Comparison of ENCODE assay signal across 8 mouse cellular contexts in genomic region chr2:167313501-167314326, GRCm38 (mm10). TPM values are rescaled to one million over a fixed set of nuclear protein-coding genes. Genes with fewer than 3 reads are reported as not detected.
DNase-seq lines count a peak whose midpoint lies in the region; ATAC-seq and TF ChIP-seq lines count a peak whose summit lies in the region.

No protein-coding gene starts in this region.

- no peaks in the 10 kb centered on the region for H3K9me3 ChIP-seq in forebrain, embryonic 10.5 days
- H3K9me3 ChIP-seq in forebrain, embryonic 11.5 days (ENCODE audit: control insufficient read depth, low read length), result no peaks in the 10 kb centered on the region
- H3K9me3 ChIP-seq in hindbrain, embryonic 15.5 days, result no peaks in the 10 kb centered on the region

- no peak overlapping the region for H3K4me2 ChIP-seq in forebrain, embryonic 11.5 days (ENCODE audit: low read depth, low read length, severe bottlenecking)
- no peak overlapping the region for H3K4me2 ChIP-seq in hindbrain, embryonic 15.5 days

- H3K27ac ChIP-seq in forebrain, embryonic 10.5 days, result peak overlapping the region; percentile 35; the same call in 1 of the 2 replicates
- no peak overlapping the region for H3K27ac ChIP-seq in forebrain, embryonic 11.5 days (ENCODE audit: low read depth, low read length)
- H3K27ac ChIP-seq in hindbrain, embryonic 15.5 days (replicated peaks), result peak overlapping the region; percentile 54; the same call in 1 of the 2 replicates
- no peak overlapping the region for H3K27ac ChIP-seq in liver, adult 2 months (replicated peaks; ENCODE audit: insufficient read depth, low read depth, low read length)

- H3K79me2 ChIP-seq in liver, adult 2 months (ENCODE audit: control insufficient read depth, insufficient read depth, low read length), result peaks cover 35% of the 10 kb centered on the region; the same call in 1 of the 2 replicates

- peaks cover 11% of the 10 kb centered on the region for H3K36me3 ChIP-seq in forebrain, embryonic 10.5 days (replicated peaks)
- H3K36me3 ChIP-seq in forebrain, embryonic 11.5 days (ENCODE audit: control insufficient read depth, insufficient read depth, low read length), result no peaks in the 10 kb centered on the region
- no peaks in the 10 kb centered on the region for H3K36me3 ChIP-seq in hindbrain, embryonic 15.5 days
- peaks cover 4% of the 10 kb centered on the region; the same call in 1 of the 2 replicates for H3K36me3 ChIP-seq in liver, adult 2 months (ENCODE audit: control insufficient read depth, insufficient read depth, low read length)

- 80% methylated on average over 13 of the region's 13 CpGs for WGBS in forebrain, embryonic 10.5 days
- WGBS in forebrain, embryonic 11.5 days, result 78% methylated on average over 13 of the region's 13 CpGs
- WGBS in hindbrain, embryonic 15.5 days, result 62% methylated on average over 13 of the region's 13 CpGs
- 55% methylated on average over 13 of the region's 13 CpGs for WGBS in liver, adult 2 months

- TF ChIP-seq CTCF in liver, adult 2 months (IDR thresholded peaks at IDR 0.05; ENCODE audit: low read depth, low read length), result no peak

- no peak for DNase-seq in forebrain, embryonic 10.5 days (ENCODE audit: extremely low spot score, low spot score)
- DNase-seq in forebrain, embryonic 11.5 days (ENCODE audit: low spot score), result no peak
- peak; percentile 86 for DNase-seq in adrenal gland, postnatal 14 days
- DNase-seq in gastrocnemius, adult 18-20 months (ENCODE audit: low spot score), result peak; percentile 59
- DNase-seq in liver, adult 2 months (ENCODE audit: extremely low read depth, low read depth, low spot score), result peak; percentile 79
- peak; percentile 44 to 61 for DNase-seq in monocyte, adult 2 months (ENCODE audit: low read depth in 1 of 2, low spot score in 2 of 2)
- no peak for DNase-seq in layer of hippocampus, postnatal 25 days (ENCODE audit: extremely low spot score in 1 of 2, low spot score in 1 of 2)

- H3K4me1 ChIP-seq in forebrain, embryonic 10.5 days, result peaks cover 33% of the 10 kb centered on the region
- H3K4me1 ChIP-seq in forebrain, embryonic 11.5 days (replicated peaks; ENCODE audit: control insufficient read depth, insufficient read depth, low read length), result 0 out of 2 replicates have a peak, but pooled peaks cover 2% of the 10 kb centered on the region
- H3K4me1 ChIP-seq in hindbrain, embryonic 15.5 days (replicated peaks), result peaks cover 42% of the 10 kb centered on the region
- peaks cover 40% of the 10 kb centered on the region for H3K4me1 ChIP-seq in liver, adult 2 months (ENCODE audit: control insufficient read depth, insufficient read depth, low read length)

- H3K4me3 ChIP-seq in forebrain, embryonic 10.5 days, result no peak overlapping the region
- H3K4me3 ChIP-seq in forebrain, embryonic 11.5 days (ENCODE audit: low read depth, low read length), result no peak overlapping the region
- no peak overlapping the region for H3K4me3 ChIP-seq in hindbrain, embryonic 15.5 days
- H3K4me3 ChIP-seq in liver, adult 2 months (ENCODE audit: insufficient read depth, low read depth, low read length), result no peak overlapping the region

- H3K27me3 ChIP-seq in forebrain, embryonic 10.5 days (ENCODE audit: poor library complexity, severe bottlenecking), result no peaks in the 10 kb centered on the region
- H3K27me3 ChIP-seq in forebrain, embryonic 11.5 days (ENCODE audit: control insufficient read depth, insufficient read depth, low read length), result no peaks in the 10 kb centered on the region
- H3K27me3 ChIP-seq in hindbrain, embryonic 15.5 days, result no peaks in the 10 kb centered on the region
- H3K27me3 ChIP-seq in liver, adult 2 months (ENCODE audit: control insufficient read depth, insufficient read depth, low read length), result no peaks in the 10 kb centered on the region

- no peak overlapping the region for H3K9ac ChIP-seq in forebrain, embryonic 11.5 days (ENCODE audit: low read length)
- no peak overlapping the region for H3K9ac ChIP-seq in hindbrain, embryonic 15.5 days
- H3K9ac ChIP-seq in liver, adult 2 months (ENCODE audit: low read depth, low read length), result no peak overlapping the region

- TF ChIP-seq POLR2A in liver, adult 2 months (IDR thresholded peaks at IDR 0.05; ENCODE audit: extremely low read depth, insufficient read depth, low read length), result no peak

- ATAC-seq in forebrain, embryonic 11.5 days (replicated peaks; ENCODE audit: low FRiP score), result no peak
- peak; percentile 65 for ATAC-seq in hindbrain, embryonic 15.5 days (ENCODE audit: low FRiP score, low read depth)

RNA-seq across cellular contexts. Expression of gene B4galt5, which starts 35.3 kb away (rescaled TPM):
- 6.0 and 7.3 TPM in 2 replicates for polyA plus RNA-seq in forebrain, embryonic 10.5 days (2016; fragmentation: Nextera tagmentation; extraction: Ambion mirVana)
- 17.5 and 19.2 TPM in 2 replicates for polyA plus RNA-seq in forebrain, embryonic 11.5 days (2014; fragmentation: Nextera tagmentation; extraction: Ambion mirVana)
- total RNA-seq in adrenal gland, postnatal 14 days (2021), result 75.6 and 77.7 TPM in 2 replicates
- total RNA-seq in gastrocnemius, adult 18-20 months (2021), result 1 to 10 TPM; 6.9 to 7.9 TPM
- 31.5 and 34.2 TPM in 2 replicates for polyA plus RNA-seq in hindbrain, embryonic 15.5 days (2015; fragmentation: Nextera tagmentation; extraction: Ambion mirVana)
- 8.1 and 17.7 TPM in 2 replicates for total RNA-seq in liver, adult 2 months (2014; rRNA removed)
- 14.9 and 15.7 TPM in 2 replicates for polyA plus RNA-seq in liver, adult 2 months (2012; rRNA removed)
- 10 to 100 TPM; 45.5 to 53.0 TPM for total RNA-seq in layer of hippocampus, postnatal 25 days (2021)

Comparison
In these comparisons a context has a peak if more than half of its experiments do, and no peak if none do; other contexts are left out.
1. H3K27ac ChIP-seq: peak in forebrain, embryonic 10.5 days (single experiment) and hindbrain, embryonic 15.5 days (single experiment); none in forebrain, embryonic 11.5 days (single experiment) and liver, adult 2 months (single experiment).
2. DNase-seq: peak in adrenal gland, postnatal 14 days (single experiment), gastrocnemius, adult 18-20 months (single experiment), liver, adult 2 months (single experiment) and monocyte, adult 2 months (2 of 2); none in forebrain, embryonic 10.5 days (single experiment), forebrain, embryonic 11.5 days (single experiment) and layer of hippocampus, postnatal 25 days (0 of 2).